Comparison of ENCODE assay signal across 22 mouse cellular contexts in the genomic region with DNA sequence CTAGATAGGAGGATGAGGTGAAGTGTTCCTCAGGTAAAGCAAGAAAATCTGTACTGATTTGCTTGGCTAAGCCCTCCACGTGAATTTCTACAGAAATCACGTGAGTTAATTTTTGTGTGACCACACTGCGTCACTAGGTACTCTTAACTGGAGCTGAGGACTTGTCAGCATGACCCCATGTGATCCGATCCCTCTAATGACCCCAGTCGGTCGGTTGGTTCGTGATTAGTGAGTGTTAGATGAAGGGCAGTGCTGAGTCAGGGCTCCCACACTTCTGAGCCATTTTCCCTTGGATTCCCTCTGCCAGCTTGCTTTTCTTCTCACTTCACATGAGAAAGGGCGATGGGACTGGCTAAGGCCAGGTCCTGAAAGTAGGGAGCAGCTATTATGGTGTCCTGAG.
DNase-seq lines count a peak whose midpoint lies in the region; ATAC-seq and TF ChIP-seq lines count a peak whose summit lies in the region.
"Had no signal": no experiment of that assay in that cellular context is flagged by ENCODE, and none has a peak within 500 bp of the region (broad histone marks: within the 10 kb centered on the region; RNA-seq: fewer than 3 reads in every experiment).

No protein-coding gene starts in this region.

- 0 out of 2 replicates have a peak, but pooled peaks cover 3% of the 10 kb centered on the region for H3K4me1 ChIP-seq in heart, postnatal 0 days (ENCODE audit: control insufficient read depth, insufficient read depth)
- H3K4me1 ChIP-seq in kidney, embryonic 15.5 days, result peaks cover 12% of the 10 kb centered on the region
- no peaks in the 10 kb centered on the region for H3K4me1 ChIP-seq in kidney, postnatal 0 days (replicated peaks; ENCODE audit: insufficient read depth, low read length)

- TF ChIP-seq CTCF in heart, postnatal 0 days (IDR thresholded peaks at IDR 0.05; ENCODE audit: low read depth), result no peak
- no peak for TF ChIP-seq CTCF in kidney, postnatal 0 days (IDR thresholded peaks at IDR 0.05; ENCODE audit: low read depth)

- H3K4me2 ChIP-seq in heart, postnatal 0 days (ENCODE audit: low read depth, low read length), result no peak overlapping the region
- H3K4me2 ChIP-seq in kidney, embryonic 15.5 days, result no peak overlapping the region
- H3K4me2 ChIP-seq in kidney, postnatal 0 days (ENCODE audit: low read length), result no peak overlapping the region
- H3K4me2 ChIP-seq: embryonic facial prominence, embryonic 15.5 days; forebrain, embryonic 12.5 days; heart, embryonic 13.5 days; hindbrain, embryonic 14.5 days had no signal

- WGBS in heart, postnatal 0 days, result 56% methylated on average over 8 of the region's 8 CpGs
- 49% methylated on average over 8 of the region's 8 CpGs for WGBS in kidney, embryonic 15.5 days
- WGBS in kidney, postnatal 0 days, result 46% methylated on average over 8 of the region's 8 CpGs

- H3K9me3 ChIP-seq in heart, postnatal 0 days (replicated peaks; ENCODE audit: control insufficient read depth, low read length), result no peaks in the 10 kb centered on the region
- no peaks in the 10 kb centered on the region for H3K9me3 ChIP-seq in kidney, embryonic 15.5 days (replicated peaks)
- no peaks in the 10 kb centered on the region for H3K9me3 ChIP-seq in kidney, postnatal 0 days (replicated peaks; ENCODE audit: low read length)
- H3K9me3 ChIP-seq: embryonic facial prominence, embryonic 15.5 days; forebrain, embryonic 12.5 days; heart, embryonic 13.5 days; hindbrain, embryonic 10.5 days had no signal

- no peak overlapping the region for H3K9ac ChIP-seq in heart, postnatal 0 days (replicated peaks; ENCODE audit: low read depth, low read length)
- no peak overlapping the region for H3K9ac ChIP-seq in kidney, embryonic 15.5 days
- H3K9ac ChIP-seq in kidney, postnatal 0 days (ENCODE audit: low read depth, low read length), result no peak overlapping the region
- H3K9ac ChIP-seq: embryonic facial prominence, embryonic 15.5 days; forebrain, embryonic 12.5 days; heart, embryonic 13.5 days; hindbrain, embryonic 14.5 days had no signal

- H3K27ac ChIP-seq in heart, postnatal 0 days (ENCODE audit: low read depth), result no peak overlapping the region
- H3K27ac ChIP-seq in kidney, embryonic 15.5 days, result no peak overlapping the region
- no peak overlapping the region for H3K27ac ChIP-seq in kidney, postnatal 0 days
- H3K27ac ChIP-seq: embryonic facial prominence, embryonic 15.5 days; forebrain, embryonic 12.5 days; heart, adult 2 months; heart, embryonic 13.5 days; hindbrain, embryonic 10.5 days; hindbrain, embryonic 14.5 days had no signal

- H3K36me3 ChIP-seq in heart, postnatal 0 days (replicated peaks; ENCODE audit: control insufficient read depth, insufficient read depth, low read length), result 0 out of 2 replicates have a peak, but pooled peaks cover 5% of the 10 kb centered on the region
- H3K36me3 ChIP-seq in kidney, embryonic 15.5 days, result no peaks in the 10 kb centered on the region
- H3K36me3 ChIP-seq in kidney, postnatal 0 days (ENCODE audit: insufficient read depth, low read length), result 0 out of 2 replicates have a peak, but pooled peaks cover 3% of the 10 kb centered on the region
- H3K36me3 ChIP-seq: embryonic facial prominence, embryonic 15.5 days; forebrain, embryonic 12.5 days had no signal

- DNase-seq in heart, postnatal 0 days (ENCODE audit: low spot score), result no peak
- no peak for DNase-seq in heart, adult 18-20 months
- peak; percentile 68 to 71 for DNase-seq in kidney, adult 8-10 months
- peak; percentile 45 for DNase-seq in Muller cell, postnatal 12 days (ENCODE audit: inconsistent ontology term)
- no peak for DNase-seq in kidney, postnatal 0 days (ENCODE audit: low spot score)
- no peak for DNase-seq in ovary, adult 18-20 months (ENCODE audit: low spot score)
- DNase-seq: adrenal gland, adult 8-10 months; cerebellum, adult 11 months; cerebellum, adult 8-10 months; cerebellum, postnatal 14 days; embryo, embryonic 11 days; gastrocnemius, postnatal 10 days; heart, adult 2 months; heart, postnatal 14 days had no signal

- peak; percentile 30; the same call in 1 of the 2 replicates for ATAC-seq in heart, postnatal 0 days (ENCODE audit: insufficient read depth, low read depth)
- no peak for ATAC-seq in kidney, embryonic 15.5 days (replicated peaks; ENCODE audit: low FRiP score)
- ATAC-seq in kidney, postnatal 0 days (replicated peaks; ENCODE audit: low FRiP score, low read depth), result 0 out of 2 replicates have a peak, but pooled peaks have one; percentile 46
- ATAC-seq in cerebellum, adult (ENCODE audit: insufficient number of reproducible peaks, low FRiP score, low TSS enrichment), result no peak
- ATAC-seq: forebrain, embryonic 16.5 days had no signal

- H3K27me3 ChIP-seq in heart, postnatal 0 days (ENCODE audit: control insufficient read depth, insufficient read depth, low read length), result no peaks in the 10 kb centered on the region
- H3K27me3 ChIP-seq in kidney, embryonic 15.5 days, result no peaks in the 10 kb centered on the region
- H3K27me3 ChIP-seq in kidney, postnatal 0 days (ENCODE audit: insufficient read depth, low read length), result no peaks in the 10 kb centered on the region
- H3K27me3 ChIP-seq: embryonic facial prominence, embryonic 15.5 days; forebrain, embryonic 12.5 days; heart, embryonic 13.5 days had no signal

- no peak for TF ChIP-seq EP300 in heart, postnatal 0 days (IDR thresholded peaks at IDR 0.05; ENCODE audit: low read depth)

- H3K4me3 ChIP-seq in heart, postnatal 0 days (ENCODE audit: low read depth, low read length), result no peak overlapping the region
- no peak overlapping the region for H3K4me3 ChIP-seq in kidney, embryonic 15.5 days (replicated peaks)
- H3K4me3 ChIP-seq in kidney, postnatal 0 days (replicated peaks; ENCODE audit: low read depth, low read length), result no peak overlapping the region
- H3K4me3 ChIP-seq: embryonic facial prominence, embryonic 15.5 days; forebrain, embryonic 12.5 days; heart, adult 2 months; heart, embryonic 13.5 days; hindbrain, embryonic 10.5 days had no signal

Comparison
In these comparisons a context has a peak if more than half of its experiments do, and no peak if none do; other contexts are left out.
1. ATAC-seq: peak in heart, postnatal 0 days (single experiment) and kidney, postnatal 0 days (single experiment); none in kidney, embryonic 15.5 days (single experiment) and cerebellum, adult (single experiment).
2. DNase-seq: peak in kidney, adult 8-10 months (2 of 2) and Muller cell, postnatal 12 days (single experiment); none in heart, postnatal 0 days (single experiment), heart, adult 18-20 months (0 of 2), kidney, postnatal 0 days (single experiment) and ovary, adult 18-20 months (single experiment).